Comparison of ENCODE assay signal across 9 mouse cellular contexts in the genomic region with DNA sequence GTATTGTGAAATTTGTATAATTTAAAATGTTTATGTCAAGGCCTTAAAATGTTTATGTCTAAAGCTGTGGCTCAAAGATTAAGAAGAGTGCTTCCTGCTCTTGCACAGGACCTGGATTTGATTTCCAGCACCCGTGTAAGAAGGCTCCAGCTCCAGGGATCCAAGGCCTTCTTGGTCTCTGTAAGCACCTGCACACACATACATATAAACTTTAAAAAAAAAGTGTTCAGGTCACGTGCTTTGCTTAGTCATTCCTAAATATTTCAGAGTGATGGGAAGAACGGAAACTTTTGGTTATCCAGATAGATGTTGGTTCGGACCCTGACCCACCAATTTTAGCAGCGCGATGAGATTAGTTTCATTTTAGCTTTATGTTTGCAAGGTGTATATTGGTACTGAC. TPM values are rescaled to one million over a fixed set of nuclear protein-coding genes. Genes with fewer than 3 reads are reported as not detected.
A peak's percentile ranks its signal among the peaks of the same experiment; 100 is the strongest.
DNase-seq lines count a peak whose midpoint lies in the region; ATAC-seq and TF ChIP-seq lines count a peak whose summit lies in the region.
"Had no signal": no experiment of that assay in that cellular context is flagged by ENCODE, and none has a peak within 500 bp of the region (broad histone marks: within the 10 kb centered on the region; RNA-seq: fewer than 3 reads in every experiment).

No protein-coding gene starts in this region.

- no peak for TF ChIP-seq EP300 in heart, postnatal 0 days (IDR thresholded peaks at IDR 0.05; ENCODE audit: low read depth)

- no peak for DNase-seq in heart, postnatal 0 days (ENCODE audit: low spot score)
- no peak for DNase-seq in heart, postnatal 36 days
- DNase-seq in right cerebral cortex, postnatal 36 days (ENCODE audit: low spot score in 2 of 2) = no peak
- no peak for DNase-seq in ovary, postnatal 10 days (ENCODE audit: low spot score)
- DNase-seq: retina, postnatal 1 day had no signal

- peak overlapping the region; percentile 63; the same call in 1 of the 2 replicates for H3K4me3 ChIP-seq in heart, postnatal 0 days (ENCODE audit: low read depth, low read length)
- peak overlapping the region; percentile 35; the same call in 1 of the 2 replicates for H3K4me3 ChIP-seq in bone marrow macrophage, adult 2 months (ENCODE audit: insufficient read depth, low read length)
- H3K4me3 ChIP-seq in hindbrain, embryonic 15.5 days = peak overlapping the region; percentile 74
- peak overlapping the region; percentile 81; the same call in 1 of the 2 replicates for H3K4me3 ChIP-seq in midbrain, embryonic 16.5 days (ENCODE audit: low read depth, low read length)

- intact Hi-C loops in heart, postnatal 36 days (cut with DNase I) = loop anchor here (2.0 kb wide), 1 partner anchor 54 kb away; the partner anchor contains the start of gene Zfp318

- no peak for TF ChIP-seq POLR2A in bone marrow macrophage, adult 2 months (IDR thresholded peaks at IDR 0.05; ENCODE audit: borderline replicate concordance, low read depth, low read length)

- peak overlapping the region; percentile 86 for H3K4me2 ChIP-seq in heart, postnatal 0 days (ENCODE audit: low read depth, low read length)
- peak overlapping the region; percentile 82 for H3K4me2 ChIP-seq in hindbrain, embryonic 15.5 days
- H3K4me2 ChIP-seq in midbrain, embryonic 16.5 days (ENCODE audit: low read length) = peak overlapping the region; percentile 85

- 0 out of 2 replicates have a peak, but pooled peaks cover 8% of the 10 kb centered on the region for H3K4me1 ChIP-seq in heart, postnatal 0 days (ENCODE audit: control insufficient read depth, insufficient read depth)
- peaks cover 18% of the 10 kb centered on the region for H3K4me1 ChIP-seq in bone marrow macrophage, adult 2 months (ENCODE audit: control insufficient read depth, insufficient read depth, low read length)
- H3K4me1 ChIP-seq in hindbrain, embryonic 15.5 days (replicated peaks) = peaks cover 13% of the 10 kb centered on the region
- peaks cover 6% of the 10 kb centered on the region for H3K4me1 ChIP-seq in midbrain, embryonic 16.5 days (ENCODE audit: control insufficient read depth, insufficient read depth, low read length)

- WGBS in heart, postnatal 0 days = 71% methylated on average over 6 of the region's 6 CpGs
- 73% methylated on average over 6 of the region's 6 CpGs for WGBS in hindbrain, embryonic 15.5 days
- WGBS in midbrain, embryonic 16.5 days = 73% methylated on average over 6 of the region's 6 CpGs

- 0 out of 2 replicates have a peak, but pooled peaks cover 2% of the 10 kb centered on the region for H3K36me3 ChIP-seq in heart, postnatal 0 days (replicated peaks; ENCODE audit: control insufficient read depth, insufficient read depth, low read length)
- H3K36me3 ChIP-seq in hindbrain, embryonic 15.5 days = peaks cover under 1% of the 10 kb centered on the region; the same call in 1 of the 2 replicates
- peaks cover 5% of the 10 kb centered on the region; the same call in 1 of the 2 replicates for H3K36me3 ChIP-seq in midbrain, embryonic 16.5 days (ENCODE audit: control insufficient read depth, insufficient read depth, low read length)

- no peaks in the 10 kb centered on the region for H3K27me3 ChIP-seq in heart, postnatal 0 days (ENCODE audit: control insufficient read depth, insufficient read depth, low read length)
- no peaks in the 10 kb centered on the region for H3K27me3 ChIP-seq in hindbrain, embryonic 15.5 days
- no peaks in the 10 kb centered on the region for H3K27me3 ChIP-seq in midbrain, embryonic 16.5 days (ENCODE audit: control insufficient read depth, insufficient read depth, low read depth, low read length)

- no peak overlapping the region for H3K9ac ChIP-seq in heart, postnatal 0 days (replicated peaks; ENCODE audit: low read depth, low read length)
- H3K9ac ChIP-seq in hindbrain, embryonic 15.5 days = 0 out of 2 replicates have a peak overlapping the region, but pooled peaks have one; percentile 7
- H3K9ac ChIP-seq in midbrain, embryonic 16.5 days (ENCODE audit: low read depth, low read length) = no peak overlapping the region

- TF ChIP-seq CTCF in heart, postnatal 0 days (IDR thresholded peaks at IDR 0.05; ENCODE audit: low read depth) = no peak
- no peak for TF ChIP-seq CTCF in bone marrow macrophage, adult 2 months (IDR thresholded peaks at IDR 0.05; ENCODE audit: low read depth, low read length)

- no peak for ATAC-seq in heart, postnatal 0 days (ENCODE audit: insufficient read depth, low read depth)
- ATAC-seq in hindbrain, embryonic 15.5 days (ENCODE audit: low FRiP score, low read depth) = no peak
- ATAC-seq in midbrain, embryonic 16.5 days = no peak
- ATAC-seq in frontal cortex, adult (ENCODE audit: low TSS enrichment) = no peak

- no peaks in the 10 kb centered on the region for H3K9me3 ChIP-seq in heart, postnatal 0 days (replicated peaks; ENCODE audit: control insufficient read depth, low read length)
- H3K9me3 ChIP-seq in hindbrain, embryonic 15.5 days = no peaks in the 10 kb centered on the region
- no peaks in the 10 kb centered on the region for H3K9me3 ChIP-seq in midbrain, embryonic 16.5 days (replicated peaks; ENCODE audit: control insufficient read depth, low read length, poor library complexity, severe bottlenecking)

- H3K27ac ChIP-seq in heart, postnatal 0 days (ENCODE audit: low read depth) = peak overlapping the region; percentile 83; the same call in 1 of the 2 replicates
- H3K27ac ChIP-seq in bone marrow macrophage, adult 2 months (ENCODE audit: insufficient read depth, low read depth, low read length) = peak overlapping the region; percentile 66
- peak overlapping the region; percentile 95 for H3K27ac ChIP-seq in hindbrain, embryonic 15.5 days (replicated peaks)
- H3K27ac ChIP-seq in midbrain, embryonic 16.5 days (ENCODE audit: low read length) = peak overlapping the region; percentile 90; the same call in 1 of the 2 replicates

RNA-seq across cellular contexts. Expression of gene Abcc10, which starts 0.6 kb away (rescaled TPM):
- 5.8 and 6.8 TPM in 2 replicates for total RNA-seq in heart, postnatal 0 days (2014; rRNA removed; ENCODE audit: low replicate concordance)
- polyA plus RNA-seq in heart, postnatal 0 days (2015; fragmentation: Nextera tagmentation; extraction: Ambion mirVana) = 3.6 and 4.1 TPM in 2 replicates
- total RNA-seq in heart, postnatal 36 days (2021) = 1 to 10 TPM; 3.8 to 4.9 TPM
- 5.4 and 7.2 TPM in 2 replicates for polyA plus RNA-seq in bone marrow macrophage, adult 2 months (2012; ENCODE audit: insufficient read depth, insufficient read length, missing spikeins)
- 9.1 and 9.6 TPM in 2 replicates for polyA plus RNA-seq in hindbrain, embryonic 15.5 days (2015; fragmentation: Nextera tagmentation; extraction: Ambion mirVana)
- polyA plus RNA-seq in midbrain, embryonic 16.5 days (2015; fragmentation: Nextera tagmentation; extraction: Ambion mirVana) = 9.3 and 10.3 TPM in 2 replicates

RNA-seq across cellular contexts. Expression of gene Dlk2, which starts 31.5 kb away (rescaled TPM):
- 1.7 TPM in 1 of 2 replicates, not detected in the other for total RNA-seq in heart, postnatal 0 days (2014; rRNA removed; ENCODE audit: low replicate concordance)
- 0.16 and 0.43 TPM in 2 replicates for polyA plus RNA-seq in heart, postnatal 0 days (2015; fragmentation: Nextera tagmentation; extraction: Ambion mirVana)
- under 1 TPM; 0.39 to 0.60 TPM for total RNA-seq in heart, postnatal 36 days (2021)
- polyA plus RNA-seq in bone marrow macrophage, adult 2 months (2012; ENCODE audit: insufficient read depth, insufficient read length, missing spikeins) = not detected in 2 replicates
- 22.3 and 25.5 TPM in 2 replicates for polyA plus RNA-seq in hindbrain, embryonic 15.5 days (2015; fragmentation: Nextera tagmentation; extraction: Ambion mirVana)
- 20.6 and 25.8 TPM in 2 replicates for polyA plus RNA-seq in midbrain, embryonic 16.5 days (2015; fragmentation: Nextera tagmentation; extraction: Ambion mirVana)

RNA-seq across cellular contexts. Expression of gene Tjap1, which starts 45.9 kb away (rescaled TPM):
- total RNA-seq in heart, postnatal 0 days (2014; rRNA removed; ENCODE audit: low replicate concordance) = 30.1 and 31.9 TPM in 2 replicates
- 20.1 and 22.6 TPM in 2 replicates for polyA plus RNA-seq in heart, postnatal 0 days (2015; fragmentation: Nextera tagmentation; extraction: Ambion mirVana)
- 10 to 100 TPM; 33.8 to 43.6 TPM for total RNA-seq in heart, postnatal 36 days (2021)
- polyA plus RNA-seq in bone marrow macrophage, adult 2 months (2012; ENCODE audit: insufficient read depth, insufficient read length, missing spikeins) = 18.0 and 18.1 TPM in 2 replicates
- 30.3 and 34.0 TPM in 2 replicates for polyA plus RNA-seq in hindbrain, embryonic 15.5 days (2015; fragmentation: Nextera tagmentation; extraction: Ambion mirVana)
- polyA plus RNA-seq in midbrain, embryonic 16.5 days (2015; fragmentation: Nextera tagmentation; extraction: Ambion mirVana) = 28.4 and 28.6 TPM in 2 replicates

RNA-seq across cellular contexts. Expression of gene Zfp318, which starts 54.8 kb away (rescaled TPM):
- total RNA-seq in heart, postnatal 0 days (2014; rRNA removed; ENCODE audit: low replicate concordance) = 5.3 and 18.1 TPM in 2 replicates
- polyA plus RNA-seq in heart, postnatal 0 days (2015; fragmentation: Nextera tagmentation; extraction: Ambion mirVana) = 4.2 and 4.4 TPM in 2 replicates
- total RNA-seq in heart, postnatal 36 days (2021) = 10 to 100 TPM; 17.6 to 19.1 TPM
- 21.7 and 26.2 TPM in 2 replicates for polyA plus RNA-seq in bone marrow macrophage, adult 2 months (2012; ENCODE audit: insufficient read depth, insufficient read length, missing spikeins)
- polyA plus RNA-seq in hindbrain, embryonic 15.5 days (2015; fragmentation: Nextera tagmentation; extraction: Ambion mirVana) = 18.3 and 20.4 TPM in 2 replicates
- 15.2 and 17.5 TPM in 2 replicates for polyA plus RNA-seq in midbrain, embryonic 16.5 days (2015; fragmentation: Nextera tagmentation; extraction: Ambion mirVana)

Comparison
In these comparisons a context has a peak if more than half of its experiments do, and no peak if none do; other contexts are left out.
1. RNA of gene Dlk2, which starts 31.5 kb away (polyA plus RNA-seq): 20.6 to 25.8 TPM in midbrain, embryonic 16.5 days and 22.3 to 25.5 TPM in hindbrain, embryonic 15.5 days; 0.16 to 0.43 TPM in heart, postnatal 0 days and not detected in bone marrow macrophage, adult 2 months; every median in the first group is over 10 times any median in the second.
2. Peak in every context shown above with its lines, with median percentiles within 50 percentile points of each other: H3K27ac ChIP-seq, H3K4me2 ChIP-seq and H3K4me3 ChIP-seq.